3 mouse cellular contexts compared by ENCODE assay signal in the genomic region with DNA sequence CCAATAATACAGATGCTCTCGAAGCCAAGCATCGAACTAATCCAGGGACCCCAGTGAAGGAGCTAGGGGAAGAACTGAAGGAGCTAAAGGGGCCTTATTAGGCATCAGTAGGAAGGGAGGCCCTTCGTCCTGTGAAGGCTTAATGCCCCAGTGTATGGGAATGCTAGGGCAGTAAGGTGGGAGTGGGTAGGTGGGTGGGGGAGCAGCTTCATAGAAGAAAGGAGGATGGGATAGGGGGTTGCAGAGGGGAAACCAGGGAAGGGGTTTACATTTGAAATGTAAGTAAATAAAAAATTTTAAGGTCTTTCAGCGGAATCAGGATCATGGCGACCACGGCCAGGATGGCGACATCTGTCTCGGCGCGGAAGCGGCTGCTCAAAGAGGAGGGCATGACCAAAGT. TPM values are rescaled to one million over a fixed set of nuclear protein-coding genes. Genes with fewer than 3 reads are reported as not detected.
DNase-seq lines count a peak whose midpoint lies in the region; ATAC-seq and TF ChIP-seq lines count a peak whose summit lies in the region.
"Not testable (repeated sequence)": the region's sequence is repeated elsewhere in the genome, so short reads cannot be mapped to it uniquely, and the experiment has no call there.
"Had no signal": no experiment of that assay in that cellular context is flagged by ENCODE, and none has a peak within 500 bp of the region (broad histone marks: within the 10 kb centered on the region; RNA-seq: fewer than 3 reads in every experiment).

Gene Gm5580 (plus strand): TSS at position 301 of the 400 bp plus-strand sequence.

- not testable (repeated sequence) for H3K9ac ChIP-seq in ES-E14 (ENCODE audit: insufficient read depth, low read depth, low read length, poor library complexity, severe bottlenecking)

- not testable (repeated sequence) for TF ChIP-seq CTCF in Patski (IDR thresholded peaks at IDR 0.05)

- POLR2A ChIA-PET in Patski (lab: Charles Lee): not testable (repeated sequence)

- not testable (repeated sequence) for H3K36me3 ChIP-seq in ES-E14 (ENCODE audit: control insufficient read depth, insufficient read depth, low read length, poor library complexity, severe bottlenecking)

- peaks cover 36% of the 10 kb centered on the region for H3K27me3 ChIP-seq in Patski

- not testable (repeated sequence) for H3K9me3 ChIP-seq in ES-E14 (ENCODE audit: control insufficient read depth, insufficient read depth, low read depth, low read length)

- DNase-seq in ES-E14 (ENCODE audit: low read depth, low spot score); Patski (ENCODE audit: low read depth, low spot score): not testable (repeated sequence)

- ATAC-seq in Patski: not testable (repeated sequence)

- in situ Hi-C loops in ES-E14 (cut with MboI; ENCODE audit: low sequenced_read_pairs in 2 of 2, unreplicated experiment in 2 of 2): loop anchor here (25.0 kb wide), 1 partner anchor 264 kb away; no protein-coding TSS in a partner anchor
- in situ Hi-C loops in Patski (cut with MboI; ENCODE audit: low pct_unique_long_range_greater_than_20kb): loop anchor here (25.0 kb wide), 1 partner anchor 514 kb away; no protein-coding TSS in a partner anchor

- CTCF ChIA-PET in Patski (lab: Charles Lee): not testable (repeated sequence)

- not testable (repeated sequence) for H3K4me1 ChIP-seq in ES-E14 (ENCODE audit: control insufficient read depth in 2 of 2, insufficient read depth in 2 of 2, low read length in 2 of 2, poor library complexity in 1 of 2)

- not testable (repeated sequence) for H3K4me3 ChIP-seq in ES-E14 (ENCODE audit: insufficient read depth in 1 of 2, low read depth in 1 of 2, low read length in 2 of 2, poor library complexity in 1 of 2, severe bottlenecking in 1 of 2)

- H3K27ac ChIP-seq in ES-E14 (ENCODE audit: insufficient read depth, low read depth, low read length, poor library complexity, severe bottlenecking): not testable (repeated sequence)

RNA-seq across cellular contexts. Expression of gene Gm5580, which starts in this region (rescaled TPM):
- total RNA-seq in ES-E14 (2012; rRNA removed): 30.2 and 40.1 TPM in 2 replicates
- polyA plus RNA-seq in Patski (2021): 17.2 TPM
- polyA plus RNA-seq: activated CD4-positive, CD25-positive, alpha-beta regulatory T cell, adult 4 months had no signal
